Mouse (Mus musculus): Measurements from ENCODE around the gene Itgb4. TPM values are rescaled to one million over a fixed set of nuclear protein-coding genes. Genes with fewer than 3 reads are reported as not detected.

Gene Itgb4
- 4.8 and 5.5 TPM in 2 replicates for polyA plus RNA-seq (2014; fragmentation: Nextera tagmentation; extraction: Ambion mirVana)

GRCm38 (mm10) chr11:115974309-115975082 lies at the start of gene Itgb4:
Gene Itgb4, plus strand, starts transcription at chr11:115974709.
- peak; percentile 61 for ATAC-seq (replicated peaks; ENCODE audit: low FRiP score, low TSS enrichment, low read depth)

GRCm38 (mm10) chr11:115929031-115929430 lies 45.5 kb upstream of the Itgb4 start:
- H3K9me3 ChIP-seq (ENCODE audit: control insufficient read depth, low read length): no peaks in the 10 kb centered on the region
- H3K4me3 ChIP-seq (ENCODE audit: low read depth, low read length): no peak overlapping the region
- peaks cover 17% of the 10 kb centered on the region for H3K36me3 ChIP-seq (ENCODE audit: control insufficient read depth, insufficient read depth, low read length)
- H3K9ac ChIP-seq (ENCODE audit: low read length): no peak overlapping the region
- DNase-seq (ENCODE audit: low spot score): no peak
- no peak overlapping the region for H3K27ac ChIP-seq (ENCODE audit: low read depth)
- no peak overlapping the region for H3K4me2 ChIP-seq (ENCODE audit: low read length)
- peaks cover 10% of the 10 kb centered on the region for H3K4me1 ChIP-seq (replicated peaks; ENCODE audit: control insufficient read depth, insufficient read depth, low read length)
- no peaks in the 10 kb centered on the region for H3K27me3 ChIP-seq (replicated peaks; ENCODE audit: control insufficient read depth, insufficient read depth, low read length)
- 89% methylated on average over 8 of the region's 8 CpGs for WGBS
- no peak for ATAC-seq (replicated peaks; ENCODE audit: low FRiP score, low TSS enrichment, low read depth)

More at GRCm38 (mm10) chr11:115974309-115975082, at the start of gene Itgb4:
- WGBS: 10% methylated on average over 57 of the region's 58 CpGs
- H3K4me1 ChIP-seq (replicated peaks; ENCODE audit: control insufficient read depth, insufficient read depth, low read length): peaks cover 7% of the 10 kb centered on the region; the same call in 1 of the 2 replicates
- H3K4me2 ChIP-seq (ENCODE audit: low read length): peak within 1 kb of the TSS; percentile 69
- no peak within 1 kb of the TSS for H3K27ac ChIP-seq (ENCODE audit: low read depth)
- H3K9ac ChIP-seq (ENCODE audit: low read length): peak within 1 kb of the TSS; percentile 38
- H3K4me3 ChIP-seq (ENCODE audit: low read depth, low read length): peak within 1 kb of the TSS; percentile 40
- peaks cover 21% of the 10 kb centered on the region for H3K27me3 ChIP-seq (replicated peaks; ENCODE audit: control insufficient read depth, insufficient read depth, low read length)
- no peaks in the 10 kb centered on the region for H3K9me3 ChIP-seq (ENCODE audit: control insufficient read depth, low read length)
- peak; percentile 73 for DNase-seq (ENCODE audit: low spot score)
- no peaks in the 10 kb centered on the region for H3K36me3 ChIP-seq (ENCODE audit: control insufficient read depth, insufficient read depth, low read length)

- 70% methylated on average over 2 of the region's 3 CpGs for WGBS
Observed at GRCm38 (mm10) chr11:115929818-115930217, 44.7 kb upstream of the Itgb4 start.

GRCm38 (mm10) chr11:115931235-115931634 lies 43.3 kb upstream of the Itgb4 start:
- H3K36me3 ChIP-seq (ENCODE audit: control insufficient read depth, insufficient read depth, low read length): peaks cover 20% of the 10 kb centered on the region
- H3K9me3 ChIP-seq (ENCODE audit: control insufficient read depth, low read length): no peaks in the 10 kb centered on the region
- no peak overlapping the region for H3K27ac ChIP-seq (ENCODE audit: low read depth)
- H3K4me2 ChIP-seq (ENCODE audit: low read length): no peak overlapping the region
- WGBS: 76% methylated on average over 3 of the region's 3 CpGs
- ATAC-seq (replicated peaks; ENCODE audit: low FRiP score, low TSS enrichment, low read depth): no peak
- H3K4me1 ChIP-seq (replicated peaks; ENCODE audit: control insufficient read depth, insufficient read depth, low read length): peaks cover 23% of the 10 kb centered on the region
- no peaks in the 10 kb centered on the region for H3K27me3 ChIP-seq (replicated peaks; ENCODE audit: control insufficient read depth, insufficient read depth, low read length)
- no peak overlapping the region for H3K4me3 ChIP-seq (ENCODE audit: low read depth, low read length)
- H3K9ac ChIP-seq (ENCODE audit: low read length): no peak overlapping the region
- DNase-seq (ENCODE audit: low spot score): no peak

More at GRCm38 (mm10) chr11:115929818-115930217, 44.7 kb upstream of the Itgb4 start:
- no peak for DNase-seq (ENCODE audit: low spot score)
- no peak overlapping the region for H3K9ac ChIP-seq (ENCODE audit: low read length)
- H3K4me1 ChIP-seq (replicated peaks; ENCODE audit: control insufficient read depth, insufficient read depth, low read length): peaks cover 17% of the 10 kb centered on the region
- H3K9me3 ChIP-seq (ENCODE audit: control insufficient read depth, low read length): no peaks in the 10 kb centered on the region
- no peaks in the 10 kb centered on the region for H3K27me3 ChIP-seq (replicated peaks; ENCODE audit: control insufficient read depth, insufficient read depth, low read length)
- no peak for ATAC-seq (replicated peaks; ENCODE audit: low FRiP score, low TSS enrichment, low read depth)
- H3K4me2 ChIP-seq (ENCODE audit: low read length): no peak overlapping the region
- H3K4me3 ChIP-seq (ENCODE audit: low read depth, low read length): no peak overlapping the region
- H3K36me3 ChIP-seq (ENCODE audit: control insufficient read depth, insufficient read depth, low read length): peaks cover 17% of the 10 kb centered on the region
- no peak overlapping the region for H3K27ac ChIP-seq (ENCODE audit: low read depth)

GRCm38 (mm10) chr11:115933108-115933746 lies 41.3 kb upstream of the Itgb4 start, which contains the start of the genes Sap30bp and Recql5:
Gene Sap30bp, plus strand, starts transcription at chr11:115933282.
Gene Recql5, minus strand, starts transcription at chr11:115933477.
- Histone ChIP-seq H3K4me3 (ENCODE audit: low read depth, low read length) (peak within 1 kb of the TSS; percentile 100), H3K27ac (ENCODE audit: low read depth) (peak within 1 kb of the TSS; percentile 48; the same call in 1 of the 2 replicates), H3K27me3 (replicated peaks; ENCODE audit: control insufficient read depth, insufficient read depth, low read length) (no peaks in the 10 kb centered on the region), H3K4me2 (ENCODE audit: low read length) (peak within 1 kb of the TSS; percentile 80), H3K9me3 (ENCODE audit: control insufficient read depth, low read length) (no peaks in the 10 kb centered on the region), H3K4me1 (replicated peaks; ENCODE audit: control insufficient read depth, insufficient read depth, low read length) (peaks cover 23% of the 10 kb centered on the region), H3K9ac (ENCODE audit: low read length) (peak within 1 kb of the TSS; percentile 88), H3K36me3 (ENCODE audit: control insufficient read depth, insufficient read depth, low read length) (peaks cover 18% of the 10 kb centered on the region)
- ATAC-seq (replicated peaks; ENCODE audit: low FRiP score, low TSS enrichment, low read depth): peak; percentile 98
- DNase-seq (ENCODE audit: low spot score): peak; percentile 99
- under 1% methylated on average over 28 of the region's 28 CpGs for WGBS

GRCm38 (mm10) chr11:115933747-115934110 lies 40.8 kb upstream of the Itgb4 start:
- no peak for DNase-seq (ENCODE audit: low spot score)
- Histone ChIP-seq H3K36me3 (ENCODE audit: control insufficient read depth, insufficient read depth, low read length) (peaks cover 22% of the 10 kb centered on the region), H3K4me1 (replicated peaks; ENCODE audit: control insufficient read depth, insufficient read depth, low read length) (peaks cover 23% of the 10 kb centered on the region), H3K9me3 (ENCODE audit: control insufficient read depth, low read length) (no peaks in the 10 kb centered on the region), H3K27ac (ENCODE audit: low read depth) (peak overlapping the region; percentile 48; the same call in 1 of the 2 replicates), H3K9ac (ENCODE audit: low read length) (peak overlapping the region; percentile 88), H3K4me2 (ENCODE audit: low read length) (peak overlapping the region; percentile 80), H3K4me3 (ENCODE audit: low read depth, low read length) (peak overlapping the region; percentile 100), H3K27me3 (replicated peaks; ENCODE audit: control insufficient read depth, insufficient read depth, low read length) (no peaks in the 10 kb centered on the region)
- ATAC-seq (replicated peaks; ENCODE audit: low FRiP score, low TSS enrichment, low read depth): peak; percentile 53; the same call in 1 of the 2 replicates
- under 1% methylated on average over 16 of the region's 16 CpGs for WGBS

GRCm38 (mm10) chr11:115939690-115940329 lies 34.7 kb upstream of the Itgb4 start:
- 0 out of 2 replicates have a peak, but pooled peaks have one; percentile 36 for ATAC-seq (replicated peaks; ENCODE audit: low FRiP score, low TSS enrichment, low read depth)
- H3K36me3 ChIP-seq (ENCODE audit: control insufficient read depth, insufficient read depth, low read length): peaks cover 71% of the 10 kb centered on the region
- 39% methylated on average over 6 of the region's 6 CpGs for WGBS
- H3K4me1 ChIP-seq (replicated peaks; ENCODE audit: control insufficient read depth, insufficient read depth, low read length): peaks cover 5% of the 10 kb centered on the region
- no peaks in the 10 kb centered on the region for H3K9me3 ChIP-seq (ENCODE audit: control insufficient read depth, low read length)
- H3K4me3 ChIP-seq (ENCODE audit: low read depth, low read length): no peak overlapping the region
- no peak overlapping the region for H3K9ac ChIP-seq (ENCODE audit: low read length)
- H3K4me2 ChIP-seq (ENCODE audit: low read length): no peak overlapping the region
- no peaks in the 10 kb centered on the region for H3K27me3 ChIP-seq (replicated peaks; ENCODE audit: control insufficient read depth, insufficient read depth, low read length)
- no peak overlapping the region for H3K27ac ChIP-seq (ENCODE audit: low read depth)
- peak; percentile 84 for DNase-seq (ENCODE audit: low spot score)

- H3K9me3 ChIP-seq (ENCODE audit: control insufficient read depth, low read length): no peaks in the 10 kb centered on the region
- 80% methylated on average over 7 of the region's 7 CpGs for WGBS
- ATAC-seq (replicated peaks; ENCODE audit: low FRiP score, low TSS enrichment, low read depth) (no peak), DNase-seq (ENCODE audit: low spot score) (no peak)
- no peaks in the 10 kb centered on the region for H3K27me3 ChIP-seq (replicated peaks; ENCODE audit: control insufficient read depth, insufficient read depth, low read length)
- H3K36me3 ChIP-seq (ENCODE audit: control insufficient read depth, insufficient read depth, low read length): peaks cover 85% of the 10 kb centered on the region
- H3K4me2 ChIP-seq (ENCODE audit: low read length): no peak overlapping the region
- H3K4me3 ChIP-seq (ENCODE audit: low read depth, low read length): no peak overlapping the region
- no peak overlapping the region for H3K9ac ChIP-seq (ENCODE audit: low read length)
- no peaks in the 10 kb centered on the region for H3K4me1 ChIP-seq (replicated peaks; ENCODE audit: control insufficient read depth, insufficient read depth, low read length)
- H3K27ac ChIP-seq (ENCODE audit: low read depth): no peak overlapping the region
Observed at GRCm38 (mm10) chr11:115941980-115942379, 32.5 kb upstream of the Itgb4 start.

Measured in intestine, embryonic 14.5 days (tissue).